Mouse (Mus musculus) MEL (cell line): ENCODE measurements around the gene B3gat3. TPM values are rescaled to one million over a fixed set of nuclear protein-coding genes. Genes with fewer than 3 reads are reported as not detected.

Source experiments
- DNase-seq: peaks from one replicate; pipeline ENCODE4 v3.0.0; 2011; ENCODE audit warnings: low read depth, low spot score
- H3K27ac ChIP-seq: 2 replicates; pipeline ENCODE4 v1.5.1; 2012; ENCODE audit warnings: low read depth, mild to moderate bottlenecking, control low read depth, low read length, moderate library complexity; ENCODE audit not compliant: control insufficient read depth
- H3K27me3 ChIP-seq, 2 experiments: fragments of 150-350 bp in 1 of 2; sonication (generic) in 1 of 2; 2 replicates each; pipeline ENCODE4 v1.6.1; 2012; ENCODE audit warnings: low read length in 2 of 2, mild to moderate bottlenecking in 2 of 2, improper control_type of control experiment in 1 of 2, moderate library complexity in 1 of 2; ENCODE audit not compliant: insufficient read depth in 2 of 2, control insufficient read depth in 1 of 2
- H3K36me3 ChIP-seq, 2 experiments: 2 replicates each; pipeline ENCODE4 v1.6.1; 2012 to 2014; ENCODE audit warnings: low read length in 2 of 2, improper control_type of control experiment in 1 of 2, inconsistent platforms in 1 of 2, mild to moderate bottlenecking in 1 of 2; ENCODE audit not compliant: insufficient read depth in 2 of 2, control insufficient read depth in 1 of 2
- H3K4me1 ChIP-seq, 2 experiments: fragments of 150-350 bp in 1 of 2; sonication (generic) in 1 of 2; 2 replicates each; pipeline ENCODE4 v1.6.1; 2012; ENCODE audit warnings: low read length in 2 of 2, improper control_type of control experiment in 1 of 2, mild to moderate bottlenecking in 1 of 2; ENCODE audit not compliant: insufficient read depth in 2 of 2, control insufficient read depth in 1 of 2
- H3K4me3 ChIP-seq, 2 experiments: fragments of 150-350 bp in 1 of 2; sonication (generic) in 1 of 2; 2 replicates each; pipeline ENCODE4 v1.5.1; 2012; ENCODE audit warnings: low read depth in 2 of 2, low read length in 2 of 2, mild to moderate bottlenecking in 2 of 2, moderate library complexity in 2 of 2, control low read depth in 1 of 2, improper control_type of control experiment in 1 of 2; ENCODE audit not compliant: control insufficient read depth in 1 of 2, insufficient read depth in 1 of 2
- H3K79me2 ChIP-seq: 2 replicates; pipeline ENCODE4 v1.6.1; 2012; ENCODE audit warnings: mild to moderate bottlenecking, low read length, moderate library complexity; ENCODE audit not compliant: control insufficient read depth, poor library complexity, insufficient read depth
- H3K9ac ChIP-seq: 2 replicates; pipeline ENCODE4 v1.6.1; 2012; ENCODE audit warnings: low read depth, mild to moderate bottlenecking, control low read depth, low read length, moderate library complexity; ENCODE audit not compliant: control insufficient read depth, poor library complexity, severe bottlenecking
- H3K9me3 ChIP-seq: fragments of 150-350 bp; sonication (generic); replicated peaks from 2 replicates; pipeline ENCODE4 v1.6.1; 2012; ENCODE audit warnings: mild to moderate bottlenecking, low read length, improper control_type of control experiment, moderate library complexity; ENCODE audit not compliant: insufficient read depth
- BHLHE40 ChIP-seq: IDR thresholded peaks from 2 replicates; pipeline ENCODE4 v1.6.1; 2012; ENCODE audit warnings: low read depth, mild to moderate bottlenecking, inconsistent platforms, low read length, improper control_type of control experiment, borderline replicate concordance
- CHD1 ChIP-seq: IDR thresholded peaks from 2 replicates; pipeline ENCODE4 v1.6.1; 2012; ENCODE audit warnings: low read depth, mild to moderate bottlenecking, inconsistent platforms, low read length, improper control_type of control experiment
- CHD2 ChIP-seq: IDR thresholded peaks from 2 replicates; pipeline ENCODE4 v1.6.1; 2011; ENCODE audit warnings: low read length, improper control_type of control experiment
- CTCF ChIP-seq, 3 experiments: IDR thresholded peaks in 2 of 3; conservative IDR thresholded peaks in 1 of 3; 2 replicates each; pipeline ENCODE4 v1.5.1; 2011 to 2012; ENCODE audit warnings: low read length in 3 of 3, low read depth in 2 of 3, mild to moderate bottlenecking in 2 of 3, improper control_type of control experiment in 1 of 3, inconsistent platforms in 1 of 3, mixed read lengths in 1 of 3, moderate library complexity in 1 of 3; ENCODE audit not compliant: control insufficient read depth in 1 of 3, insufficient read depth in 1 of 3, poor library complexity in 1 of 3, severe bottlenecking in 1 of 3
- E2F4 ChIP-seq: IDR thresholded peaks from 2 replicates; pipeline ENCODE4 v1.6.1; 2011; ENCODE audit warnings: low read depth, low read length, improper control_type of control experiment, borderline replicate concordance
- ELF1 ChIP-seq: IDR thresholded peaks from 2 replicates; pipeline ENCODE4 v1.6.1; 2014; ENCODE audit warnings: low read depth, mild to moderate bottlenecking, inconsistent platforms, low read length, improper control_type of control experiment, moderate library complexity
- EP300 ChIP-seq, 2 experiments: IDR thresholded peaks; 2 replicates each; pipeline ENCODE4 v1.6.1; 2011; ENCODE audit warnings: improper control_type of control experiment in 2 of 2, low read length in 2 of 2, low read depth in 1 of 2, mild to moderate bottlenecking in 1 of 2
- ETS1 ChIP-seq: IDR thresholded peaks from 2 replicates; pipeline ENCODE4 v1.6.1; 2012; ENCODE audit warnings: low read depth, mild to moderate bottlenecking, inconsistent platforms, low read length, improper control_type of control experiment, moderate library complexity
- GABPA ChIP-seq: IDR thresholded peaks from 2 replicates; pipeline ENCODE4 v1.6.1; 2012; ENCODE audit warnings: low read depth, mild to moderate bottlenecking, inconsistent platforms, low read length, improper control_type of control experiment, moderate library complexity
- GATA1 ChIP-seq: IDR thresholded peaks from 2 replicates; pipeline ENCODE4 v1.6.1; 2011; ENCODE audit warnings: low read depth, low read length, improper control_type of control experiment
- HCFC1 ChIP-seq: IDR thresholded peaks from 2 replicates; pipeline ENCODE4 v1.6.1; 2012; ENCODE audit warnings: low read depth, mild to moderate bottlenecking, inconsistent platforms, low read length, improper control_type of control experiment, moderate library complexity
- KAT2A ChIP-seq: conservative IDR thresholded peaks from 2 replicates; pipeline ENCODE4 v1.6.1; 2012; ENCODE audit warnings: low read depth, low read length, improper control_type of control experiment, inconsistent platforms
- MAX ChIP-seq: IDR thresholded peaks from 2 replicates; pipeline ENCODE4 v1.6.1; 2011; ENCODE audit warnings: low read length, improper control_type of control experiment
- MAZ ChIP-seq: IDR thresholded peaks from 2 replicates; pipeline ENCODE4 v1.6.1; 2012; ENCODE audit warnings: low read depth, mild to moderate bottlenecking, inconsistent platforms, low read length, improper control_type of control experiment
- MEF2A ChIP-seq: IDR thresholded peaks from 2 replicates; pipeline ENCODE4 v1.6.1; 2014; ENCODE audit warnings: low read depth, mild to moderate bottlenecking, inconsistent platforms, low read length, improper control_type of control experiment; ENCODE audit not compliant: poor library complexity, insufficient replicate concordance, severe bottlenecking; ENCODE audit errors: extremely low read depth
- MXI1 ChIP-seq: IDR thresholded peaks from 2 replicates; pipeline ENCODE4 v1.6.1; 2011; ENCODE audit warnings: mild to moderate bottlenecking, low read depth, low read length, improper control_type of control experiment
- MYB ChIP-seq: IDR thresholded peaks from 2 replicates; pipeline ENCODE4 v1.6.1; 2011; ENCODE audit warnings: mild to moderate bottlenecking, low read depth, low read length, improper control_type of control experiment
- MYC ChIP-seq: IDR thresholded peaks from 2 replicates; pipeline ENCODE4 v1.6.1; 2011; ENCODE audit warnings: low read depth, mild to moderate bottlenecking, low read length, improper control_type of control experiment, moderate library complexity
- NELFE ChIP-seq: IDR thresholded peaks from 2 replicates; pipeline ENCODE4 v1.6.1; 2011; ENCODE audit warnings: low read depth, low read length, improper control_type of control experiment
- NRF1 ChIP-seq: IDR thresholded peaks from 2 replicates; pipeline ENCODE4 v1.6.1; 2014; ENCODE audit warnings: low read depth, mild to moderate bottlenecking, inconsistent platforms, low read length, improper control_type of control experiment, moderate library complexity; ENCODE audit not compliant: poor library complexity, insufficient read depth, severe bottlenecking
- POLR2A ChIP-seq, 2 experiments: IDR thresholded peaks; 2 replicates each; pipeline ENCODE4 v1.6.1; 2011 to 2012; ENCODE audit warnings: low read length in 2 of 2, mild to moderate bottlenecking in 2 of 2, control low read depth in 1 of 2, improper control_type of control experiment in 1 of 2, low read depth in 1 of 2, moderate library complexity in 1 of 2; ENCODE audit not compliant: control insufficient read depth in 1 of 2, insufficient read depth in 1 of 2, poor library complexity in 1 of 2
- POLR2AphosphoS2 ChIP-seq: IDR thresholded peaks from 2 replicates; pipeline ENCODE4 v1.6.1; 2011; ENCODE audit warnings: low read length, improper control_type of control experiment
- POLR2AphosphoS5 ChIP-seq: IDR thresholded peaks from 2 replicates; pipeline ENCODE4 v1.6.1; 2012; ENCODE audit warnings: low read depth, borderline replicate concordance, mild to moderate bottlenecking, inconsistent platforms, low read length, moderate library complexity, mixed read lengths
- RAD21 ChIP-seq: IDR thresholded peaks from 2 replicates; pipeline ENCODE4 v1.6.1; 2011; ENCODE audit warnings: mild to moderate bottlenecking, low read depth, low read length, improper control_type of control experiment
- RCOR1 ChIP-seq: IDR thresholded peaks from 2 replicates; pipeline ENCODE4 v1.6.1; 2012; ENCODE audit warnings: low read depth, mild to moderate bottlenecking, inconsistent platforms, low read length, improper control_type of control experiment
- SIN3A ChIP-seq: IDR thresholded peaks from 2 replicates; pipeline ENCODE4 v1.6.1; 2012; ENCODE audit warnings: low read length, improper control_type of control experiment, inconsistent platforms
- SMC3 ChIP-seq: IDR thresholded peaks from 2 replicates; pipeline ENCODE4 v1.6.1; 2011; ENCODE audit warnings: low read depth, low read length, improper control_type of control experiment
- TAL1 ChIP-seq: IDR thresholded peaks from 2 replicates; pipeline ENCODE4 v1.6.1; 2012; ENCODE audit warnings: mild to moderate bottlenecking, inconsistent platforms, low read length, moderate library complexity, mixed read lengths
- TBP ChIP-seq: IDR thresholded peaks from 2 replicates; pipeline ENCODE4 v1.8.0; 2011; ENCODE audit warnings: low read depth, low read length, improper control_type of control experiment
- TCF12 ChIP-seq: IDR thresholded peaks from 2 replicates; pipeline ENCODE4 v1.6.1; 2014; ENCODE audit warnings: low read depth, mild to moderate bottlenecking, inconsistent platforms, low read length, improper control_type of control experiment, moderate library complexity
- USF1 ChIP-seq: IDR thresholded peaks from 2 replicates; pipeline ENCODE4 v1.6.1; 2014; ENCODE audit warnings: low read depth, mild to moderate bottlenecking, inconsistent platforms, low read length, improper control_type of control experiment, moderate library complexity
- USF2 ChIP-seq, 2 experiments: IDR thresholded peaks; 2 replicates each; pipeline ENCODE4 v1.6.1; 2011 to 2012; ENCODE audit warnings: improper control_type of control experiment in 2 of 2, low read length in 2 of 2, borderline replicate concordance in 1 of 2, inconsistent platforms in 1 of 2, low read depth in 1 of 2, mild to moderate bottlenecking in 1 of 2; ENCODE audit not compliant: insufficient read depth in 1 of 2
- ZC3H11A ChIP-seq: IDR thresholded peaks from 2 replicates; pipeline ENCODE4 v1.6.1; 2012; ENCODE audit warnings: low read depth, mild to moderate bottlenecking, inconsistent platforms, low read length, improper control_type of control experiment
- ZKSCAN1 ChIP-seq: IDR thresholded peaks from 2 replicates; pipeline ENCODE4 v1.6.1; 2012; ENCODE audit warnings: low read depth, mild to moderate bottlenecking, inconsistent platforms, low read length, improper control_type of control experiment, moderate library complexity
- ZMIZ1 ChIP-seq: IDR thresholded peaks from 2 replicates; pipeline ENCODE4 v1.6.1; 2012; ENCODE audit warnings: low read depth, mild to moderate bottlenecking, inconsistent platforms, low read length, improper control_type of control experiment, moderate library complexity
- ZNF384 ChIP-seq: IDR thresholded peaks from 2 replicates; pipeline ENCODE4 v1.6.1; 2012; ENCODE audit warnings: low read depth, mild to moderate bottlenecking, inconsistent platforms, low read length, improper control_type of control experiment
- polyA plus RNA-seq, 2 experiments: library from polyadenylated mRNA; stranded (reverse) in 1 of 2; unstranded in 1 of 2; fragments of >175 nt in 1 of 2; fragments of >200 nt in 1 of 2; gene quantifications; 2 replicates each; pipeline versions ENCODE4 v1.2.1 to v1.2.4; 2012; ENCODE audit warnings: low replicate concordance in 2 of 2, low read depth in 1 of 2; ENCODE audit not compliant: insufficient read length in 2 of 2, insufficient read depth in 1 of 2, missing spikeins in 1 of 2
- total RNA-seq: library from RNA; depleted of rRNA; stranded (reverse); fragments of 300-350 nt; gene quantifications from 2 replicates; pipeline ENCODE4 v1.2.3, GENCODE M21; 2012

The B3gat3 gene
- total and polyA plus RNA-seq, 3 experiments: 26.2 to 35.4 TPM; not detected in 1

GRCm38 (mm10) chr19:8880311-8881033 lies 39.7 kb upstream of the B3gat3 start, which contains the start of gene Uqcc3:
Uqcc3 (minus strand) TSS chr19:8880923.
- peak; percentile 95 for DNase-seq
- Histone ChIP-seq H3K9me3 (no peaks in the 10 kb centered on the region), H3K4me3 (peak within 1 kb of the TSS; percentile 77 to 82), H3K4me1 (0 out of 4 replicates have a peak, but pooled peaks cover 0 to 2% of the 10 kb centered on the region in 2 experiments), H3K79me2 (peaks cover 7% of the 10 kb centered on the region), H3K36me3 (peaks cover 0 to 6% of the 10 kb centered on the region in 2 experiments), H3K9ac (peak within 1 kb of the TSS; percentile 79), H3K27ac (peak within 1 kb of the TSS; percentile 51), H3K27me3 (no peaks in the 10 kb centered on the region)
- TF ChIP-seq MYB (no peak), E2F4 (no peak), MXI1 (peak; percentile 100), EP300 (IDR thresholded peaks at IDR 0.05; ENCODE audit: low read depth in 1 of 2, low read length in 2 of 2) (no peak; a peak in 2 of 4 replicates), MEF2A (peak; percentile 49; the same call in 1 of the 2 replicates), SMC3 (no peak), POLR2A (IDR thresholded peaks at IDR 0.05; ENCODE audit: control insufficient read depth in 1 of 2, insufficient read depth in 1 of 2, low read depth in 1 of 2, low read length in 2 of 2, poor library complexity in 1 of 2) (peak; percentile 83 to 93), HCFC1 (peak; percentile 92), SIN3A (peak; percentile 100), ZNF384 (peak; percentile 96), POLR2AphosphoS5 (no peak), POLR2AphosphoS2 (peak; percentile 74; the same call in 1 of the 2 replicates), CHD1 (peak; percentile 50; the same call in 1 of the 2 replicates), NELFE (peak; percentile 89), ELF1 (peak; percentile 71), GABPA (peak; percentile 70; the same call in 1 of the 2 replicates), KAT2A (peak; percentile 66; the same call in 1 of the 2 replicates), CHD2 (no peak), MAZ (peak; percentile 95), USF1 (peak; percentile 83), RCOR1 (peak; percentile 14; the same call in 1 of the 2 replicates), ZC3H11A (no peak), NRF1 (peak; percentile 43; the same call in 1 of the 2 replicates), TAL1 (no peak), GATA1 (no peak), USF2 (IDR thresholded peaks at IDR 0.05; ENCODE audit: borderline replicate concordance in 1 of 2, insufficient read depth in 1 of 2, low read depth in 1 of 2, low read length in 2 of 2) (no peak), BHLHE40 (peak; percentile 99), TCF12 (peak; percentile 80), CTCF (IDR thresholded peaks at IDR 0.05 in 2 of 3, conservative IDR thresholded peaks at IDR 0.05 in 1 of 3; ENCODE audit: control insufficient read depth in 1 of 3, insufficient read depth in 1 of 3, low read depth in 2 of 3, low read length in 3 of 3, poor library complexity in 1 of 3, severe bottlenecking in 1 of 3) (no peak), MAX (peak; percentile 99), RAD21 (no peak), TBP (peak; percentile 94), MYC (peak; percentile 99), ZMIZ1 (peak; percentile 79; the same call in 1 of the 2 replicates), ETS1 (peak; percentile 81), ZKSCAN1 (no peak)
